Mouse (Mus musculus) G1E-ER4 (cell line): ENCODE data around the gene Acp5. TPM values are rescaled to one million over a fixed set of nuclear protein-coding genes. Genes with fewer than 3 reads are reported as not detected.

Experiments used
- GATA1 ChIP-seq: IDR thresholded peaks from one replicate; pipeline ENCODE4 v1.8.0; 2012; ENCODE audit warnings: low read length, inconsistent platforms
- polyA plus RNA-seq: library from polyadenylated mRNA; stranded (reverse); fragments of >175 nt; gene quantifications from 2 replicates; pipeline ENCODE4 v1.2.3, GENCODE M21; 2012

The Acp5 gene
- polyA plus RNA-seq, 1 experiment: 19.9 TPM

DNA sequence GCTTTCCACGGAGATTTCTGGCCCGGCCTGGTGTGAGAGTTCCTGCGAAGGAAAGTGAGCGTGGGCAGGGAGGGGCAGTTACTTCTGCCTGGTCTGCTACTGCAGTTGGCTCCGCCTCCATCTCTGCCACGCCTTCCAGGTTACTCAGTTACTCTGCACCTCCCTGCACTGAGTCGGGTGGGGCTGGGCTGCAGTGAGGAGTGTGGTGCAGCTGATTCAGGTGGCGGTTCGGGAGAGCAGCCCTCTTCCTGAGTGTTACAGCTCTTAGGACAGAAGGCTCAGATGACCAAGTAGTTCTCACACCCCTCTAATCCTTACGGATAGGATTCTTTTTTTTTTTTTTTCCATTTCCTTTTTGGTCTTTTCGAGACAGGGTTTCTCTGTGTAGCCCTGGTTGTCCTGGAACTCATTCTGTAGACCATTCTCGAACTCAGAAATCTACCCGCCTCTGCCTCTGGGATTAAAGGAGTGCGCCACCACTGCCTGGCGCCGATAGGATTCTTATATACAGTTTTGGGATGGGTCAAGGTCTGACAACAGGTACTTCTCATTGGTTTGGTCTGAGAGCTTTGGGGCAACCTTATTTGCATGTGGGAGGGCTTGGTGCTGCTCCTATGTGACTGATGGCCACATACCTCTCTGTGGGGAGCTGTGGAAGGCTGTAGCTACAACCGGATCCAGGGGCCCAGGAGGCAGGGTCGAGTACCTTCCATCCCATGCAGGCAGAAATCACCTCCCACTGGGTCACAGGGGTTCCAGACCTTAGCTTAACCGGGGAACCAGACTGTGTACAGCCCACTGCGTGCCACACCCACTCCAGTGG, 14.1 kb upstream of the Acp5 start:
- no peak for TF ChIP-seq GATA1

DNA sequence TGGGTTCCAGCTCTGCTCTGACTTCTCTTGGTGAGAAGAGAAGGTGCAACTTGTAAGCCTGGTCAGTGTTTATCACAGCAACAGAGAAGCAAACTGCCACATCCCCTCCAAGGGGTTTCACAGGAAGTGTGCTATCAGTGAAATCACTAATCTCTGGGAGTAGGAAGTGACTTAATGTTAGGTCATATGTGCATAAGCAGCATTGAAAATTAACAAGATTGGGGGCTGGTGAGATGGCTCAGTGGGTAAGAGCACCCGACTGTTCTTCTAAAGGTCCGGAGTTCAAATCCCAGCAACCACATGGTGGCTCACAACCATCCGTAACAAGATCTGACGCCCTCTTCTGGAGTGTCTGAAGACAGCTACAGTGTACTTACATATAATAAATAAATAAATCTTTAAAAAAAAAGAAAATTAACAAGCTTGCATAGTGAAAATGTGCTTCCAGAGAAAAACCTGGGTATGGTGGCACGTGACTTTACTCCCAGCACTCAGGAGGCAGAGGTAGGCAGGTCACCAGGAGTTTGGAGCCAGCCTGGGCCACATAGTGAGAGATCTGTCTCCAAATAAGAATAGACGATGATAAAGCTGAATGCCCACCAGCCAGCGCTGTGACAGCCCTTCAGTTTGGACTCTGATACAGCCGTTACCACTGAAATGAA, 8.9 kb upstream of the Acp5 start:
- TF ChIP-seq GATA1: no peak

DNA sequence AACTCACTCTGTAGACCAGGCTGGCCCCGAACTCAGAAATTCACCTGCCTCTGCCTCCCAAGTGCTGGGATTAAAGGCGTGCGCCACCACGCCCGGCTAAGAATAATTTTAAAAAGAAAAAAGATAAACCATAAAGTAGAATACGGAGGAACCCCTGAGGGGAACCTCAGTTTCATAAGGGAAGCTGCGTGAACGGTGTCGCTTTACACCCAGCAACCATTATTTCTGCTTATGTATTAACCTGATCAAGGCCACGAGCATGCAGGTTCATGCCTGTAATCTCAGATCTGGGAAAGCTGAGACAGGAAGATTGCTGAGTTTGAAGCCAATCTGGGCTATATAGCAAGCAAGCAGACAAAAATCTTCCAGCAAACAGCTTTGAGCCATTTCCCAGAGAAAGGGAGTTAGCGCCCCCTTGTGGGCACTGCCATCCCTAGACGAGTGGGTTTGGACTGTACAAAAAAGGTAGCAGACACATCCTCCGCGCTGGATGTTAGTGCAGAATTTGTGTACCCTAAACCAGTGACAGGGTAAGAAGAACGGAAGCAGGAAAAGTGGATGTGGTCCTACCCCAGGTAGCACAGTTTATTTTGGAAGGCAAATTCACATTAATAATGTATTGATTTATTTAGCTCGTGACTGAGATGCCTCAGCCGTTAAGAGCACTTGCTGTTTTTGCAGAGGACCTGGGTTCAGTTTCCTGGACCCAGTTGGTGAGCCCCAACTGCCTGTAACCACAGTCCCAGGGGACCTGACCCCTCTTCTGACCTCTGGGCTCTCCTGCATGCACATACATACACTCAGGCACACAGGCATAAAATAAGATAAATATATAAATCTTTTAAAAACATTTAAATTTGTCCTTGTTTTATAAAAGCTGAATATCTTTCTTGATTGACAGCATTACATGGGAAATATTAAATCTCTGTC, 7.9 kb upstream of the Acp5 start:
- TF ChIP-seq GATA1: no peak

- no peak for TF ChIP-seq GATA1
Measured at GRCm38 (mm10) chr9:22139746-22140145, 4.2 kb upstream of the Acp5 start.

- TF ChIP-seq GATA1: no peak
Measured at GRCm38 (mm10) chr9:22138480-22138879, 3.0 kb upstream of the Acp5 start.

DNA sequence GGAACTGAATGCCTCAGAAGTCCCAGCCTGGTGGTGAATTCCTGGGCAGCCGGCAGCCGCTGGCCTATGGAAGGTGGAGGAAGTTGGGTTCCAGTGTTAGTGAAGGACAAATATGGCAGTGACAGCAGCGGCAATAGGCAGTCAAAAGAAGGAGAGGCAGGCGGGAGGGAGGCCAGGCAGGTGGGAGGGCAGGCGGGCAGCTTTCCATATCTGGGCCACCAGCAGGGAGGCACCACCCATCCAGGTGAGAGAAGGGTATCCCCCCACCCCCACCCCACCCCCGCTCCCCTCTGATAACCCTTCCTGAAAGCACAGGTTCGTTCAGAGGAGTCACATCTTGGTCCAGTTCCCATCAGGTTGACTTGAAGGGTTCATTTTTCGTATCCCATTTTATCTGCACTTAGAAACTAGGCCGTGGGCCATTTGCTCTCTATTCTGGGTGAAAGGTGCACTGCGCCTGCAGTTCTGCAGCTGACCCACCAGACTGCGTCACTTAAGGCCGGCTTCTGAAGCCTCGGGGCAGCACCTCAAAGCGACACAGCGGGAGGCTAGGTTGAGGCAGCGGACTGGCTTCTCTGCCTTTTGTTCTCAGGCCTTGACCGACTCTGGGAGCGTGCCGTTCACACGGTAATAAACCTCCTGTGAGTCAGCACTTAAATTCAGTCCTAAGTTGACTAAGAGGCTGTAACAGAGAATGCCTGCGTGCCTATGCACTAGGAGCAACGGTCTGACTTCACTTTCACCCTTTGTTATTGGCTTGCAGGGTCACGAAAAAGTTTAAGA, 1.4 kb upstream of the Acp5 start:
- no peak for TF ChIP-seq GATA1

DNA sequence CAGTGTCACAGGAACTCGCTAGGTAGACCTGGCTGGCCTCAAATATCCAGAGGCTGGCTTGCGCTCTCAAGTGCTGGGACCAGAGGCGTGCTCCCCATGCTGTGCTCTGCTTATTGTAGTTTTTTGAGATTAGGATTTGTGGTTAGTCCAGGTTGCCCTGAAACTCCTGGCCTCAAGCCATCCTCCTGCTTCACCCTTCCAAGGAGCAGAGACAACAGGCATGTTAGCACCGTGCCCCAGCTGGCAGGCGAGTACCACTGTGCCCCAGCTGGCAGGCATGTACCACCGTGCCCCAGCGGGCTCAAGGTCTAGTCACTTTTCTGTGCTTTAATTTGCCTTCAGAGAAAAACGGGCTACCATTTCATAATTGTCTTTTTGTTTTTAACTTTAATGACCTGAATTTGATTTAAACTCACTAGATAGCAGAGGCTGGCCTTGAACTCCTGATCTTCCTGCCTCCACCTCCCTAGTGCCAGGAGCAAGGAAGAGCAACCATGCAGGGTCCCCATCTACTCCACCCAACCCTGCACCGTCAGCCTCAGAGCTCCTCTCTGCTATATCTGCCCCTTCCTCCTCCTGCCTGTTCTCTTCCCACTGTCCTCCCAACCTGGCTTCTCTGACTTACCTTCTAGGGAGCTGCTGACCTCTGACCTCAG, 395 bp downstream of the Acp5 start:
- no peak for TF ChIP-seq GATA1

DNA sequence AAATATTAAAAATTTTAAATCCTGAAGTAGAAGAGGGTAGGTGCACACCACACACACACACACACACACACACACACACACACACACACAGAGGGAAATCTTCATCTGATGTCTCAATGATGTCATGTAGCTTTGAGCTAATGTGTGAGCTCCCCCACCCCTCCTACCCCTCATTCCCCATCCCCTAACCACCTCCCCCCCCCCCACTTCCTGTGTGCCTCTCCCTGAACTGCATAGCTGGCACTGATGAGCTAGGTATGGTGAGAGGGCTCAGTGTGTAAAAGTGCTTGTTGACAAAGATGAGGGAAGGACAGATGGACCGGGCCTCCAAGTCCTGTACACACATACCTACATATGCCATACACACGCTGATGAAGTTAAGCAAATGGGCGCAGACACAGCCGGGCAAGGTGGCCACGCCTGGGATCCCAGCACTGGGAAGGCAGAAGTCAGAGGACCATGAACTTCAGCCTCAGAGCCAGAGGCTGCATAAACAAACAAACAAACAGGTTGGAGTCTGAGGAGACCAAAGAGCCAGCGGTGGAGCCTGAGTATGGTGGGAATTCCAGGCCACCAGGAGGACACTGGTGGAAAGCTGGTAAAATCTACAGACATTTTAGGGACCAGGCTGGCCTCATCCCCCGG, 1.1 kb downstream of the Acp5 start:
- no peak for TF ChIP-seq GATA1

DNA sequence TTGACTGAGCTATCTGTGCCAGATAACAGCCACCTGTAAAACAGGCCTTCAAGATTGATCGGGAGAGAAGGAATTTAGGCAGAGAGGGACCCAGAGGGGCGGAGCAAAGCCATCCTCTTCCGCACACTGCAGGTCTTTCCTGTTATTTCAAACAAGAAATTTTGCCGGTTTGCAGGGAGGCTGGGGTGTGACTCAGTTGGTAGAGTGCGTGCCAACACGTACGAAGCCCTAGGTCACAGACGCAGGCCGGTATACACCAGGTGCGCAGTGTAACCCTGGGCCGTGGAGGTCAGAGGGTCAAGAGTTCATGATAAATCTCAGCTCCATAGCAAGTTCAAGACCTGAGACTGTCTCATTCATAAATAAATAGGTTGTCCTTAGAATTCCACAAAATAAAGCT, 3.3 kb downstream of the Acp5 start:
- no peak for TF ChIP-seq GATA1

GRCm38 (mm10) chr9:22131226-22131981, 4.1 kb downstream of the Acp5 start:
- TF ChIP-seq GATA1: no peak

GRCm38 (mm10) chr9:22125246-22126027, 10.1 kb downstream of the Acp5 start:
- TF ChIP-seq GATA1: no peak

DNA sequence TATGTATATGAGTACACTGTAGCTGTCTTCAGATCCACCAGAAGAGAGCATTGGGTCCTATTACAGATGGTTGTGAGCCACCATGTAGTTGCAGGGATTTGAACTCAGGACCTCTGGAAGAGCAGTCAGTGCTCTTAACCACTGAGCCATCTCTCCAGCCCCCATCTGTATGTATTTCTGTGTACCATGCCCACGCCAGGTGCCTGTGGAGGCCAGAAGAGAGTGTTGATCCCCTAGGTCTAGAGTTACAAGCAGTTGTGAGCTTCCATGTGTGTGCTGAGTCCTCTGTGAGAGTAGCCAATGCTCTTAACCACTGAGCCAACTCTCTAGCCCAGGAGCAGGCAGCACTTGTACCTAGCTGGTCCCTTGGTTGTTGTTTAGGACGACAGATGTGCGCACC, 11.3 kb downstream of the Acp5 start:
- TF ChIP-seq GATA1: no peak

DNA sequence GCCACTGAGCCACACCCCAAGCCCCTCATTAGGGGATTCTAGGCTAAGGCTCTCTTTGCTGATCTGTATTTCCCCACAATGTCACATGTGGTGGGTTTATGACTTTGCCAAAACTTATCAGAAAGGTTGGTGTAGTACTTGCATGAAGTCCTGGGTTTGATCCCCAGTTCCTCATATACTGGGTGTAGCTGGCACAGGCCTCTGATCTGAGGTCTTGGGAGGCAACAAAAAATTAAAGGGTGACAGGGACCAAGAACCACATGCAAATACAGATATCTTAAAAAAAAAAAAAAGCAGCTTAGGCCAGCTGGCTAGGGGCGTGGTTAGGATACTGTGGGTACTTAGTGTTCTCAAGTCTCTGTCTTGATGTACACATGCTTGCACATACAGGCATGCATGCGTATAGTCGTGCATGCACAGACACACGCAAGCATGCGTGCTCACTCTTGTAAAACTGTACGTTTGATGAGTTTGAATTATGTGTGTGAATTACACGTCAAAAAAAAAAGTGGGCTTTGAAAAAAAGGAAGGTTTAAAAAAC, 12.4 kb downstream of the Acp5 start:
- TF ChIP-seq GATA1: no peak
